Mouse (Mus musculus) CH12.LX (cell line): ENCODE measurements around the gene Irx2. TPM values are rescaled to one million over a fixed set of nuclear protein-coding genes. Genes with fewer than 3 reads are reported as not detected.

Source experiments
- DNase-seq: peaks from one replicate; pipeline ENCODE4 v3.0.0-alpha.2; 2013; ENCODE audit errors: extremely low read depth
- H3K27ac ChIP-seq: 2 replicates; pipeline ENCODE4 v1.5.1; 2012; ENCODE audit warnings: low read depth, mild to moderate bottlenecking, control low read depth, moderate library complexity; ENCODE audit not compliant: insufficient read depth
- H3K27me3 ChIP-seq: replicated peaks from 2 replicates; pipeline ENCODE3; 2012; ENCODE audit warnings: inconsistent platforms
- H3K36me3 ChIP-seq, 2 experiments: replicated peaks in 1 of 2; 2 replicates each; pipeline versions ENCODE3 to v1.6.1; 2012; ENCODE audit warnings: inconsistent platforms in 1 of 2, low read length in 1 of 2, mild to moderate bottlenecking in 1 of 2, mixed read lengths in 1 of 2, moderate library complexity in 1 of 2; ENCODE audit not compliant: control insufficient read depth in 1 of 2, insufficient read depth in 1 of 2
- H3K4me1 ChIP-seq, 2 experiments: 2 replicates each; pipeline ENCODE4 v1.6.1; 2012; ENCODE audit warnings: inconsistent platforms in 1 of 2, moderate library complexity in 1 of 2; ENCODE audit not compliant: insufficient read depth in 2 of 2, control insufficient read depth in 1 of 2
- H3K4me2 ChIP-seq: 2 replicates; pipeline ENCODE4 v1.6.1; 2012; ENCODE audit warnings: low read depth, mild to moderate bottlenecking, control low read depth; ENCODE audit not compliant: poor library complexity, insufficient read depth, severe bottlenecking
- H3K4me3 ChIP-seq, 3 experiments: fragments of 150-350 bp in 1 of 3; sonication (generic) in 1 of 3; replicated peaks in 1 of 3; 2 replicates each; pipeline versions ENCODE3 to v1.5.1; 2011 to 2012; ENCODE audit warnings: low read depth in 2 of 3, low read length in 2 of 3, mild to moderate bottlenecking in 2 of 3, moderate library complexity in 2 of 3, control low read depth in 1 of 3, improper control_type of control experiment in 1 of 3, inconsistent platforms in 1 of 3, mixed read lengths in 1 of 3; ENCODE audit not compliant: poor library complexity in 1 of 3
- H3K79me2 ChIP-seq: replicated peaks from 2 replicates; pipeline ENCODE4 v1.6.1; 2012; ENCODE audit warnings: mild to moderate bottlenecking, moderate library complexity; ENCODE audit not compliant: control insufficient read depth, poor library complexity, insufficient read depth, severe bottlenecking; ENCODE audit errors: extremely low read depth
- H3K9ac ChIP-seq: 2 replicates; pipeline ENCODE4 v1.6.1; 2012; ENCODE audit warnings: low read depth, mild to moderate bottlenecking, control low read depth, moderate library complexity; ENCODE audit not compliant: insufficient read depth
- H3K9me3 ChIP-seq: replicated peaks from 2 replicates; pipeline ENCODE3; 2012; ENCODE audit warnings: low read length, inconsistent platforms, mixed read lengths
- BHLHE40 ChIP-seq: IDR thresholded peaks from 2 replicates; pipeline ENCODE4 v1.6.1; 2011; ENCODE audit warnings: mild to moderate bottlenecking, low read depth, low read length, improper control_type of control experiment
- EP300 ChIP-seq: IDR thresholded peaks from 2 replicates; pipeline ENCODE4 v1.6.1; 2011; ENCODE audit warnings: low read length, improper control_type of control experiment
- IRF4 ChIP-seq: IDR thresholded peaks from 2 replicates; pipeline ENCODE4 v1.6.1; 2014; ENCODE audit warnings: low read depth, mild to moderate bottlenecking, inconsistent platforms, low read length, improper control_type of control experiment
- JUND ChIP-seq: conservative IDR thresholded peaks from 2 replicates; pipeline ENCODE4 v1.6.1; 2011; ENCODE audit warnings: low read depth, low read length, improper control_type of control experiment
- NRF1 ChIP-seq: IDR thresholded peaks from 2 replicates; pipeline ENCODE4 v1.6.1; 2014; ENCODE audit warnings: low read depth, mild to moderate bottlenecking, inconsistent platforms, low read length, improper control_type of control experiment, moderate library complexity
- POLR2AphosphoS2 ChIP-seq: IDR thresholded peaks from 2 replicates; pipeline ENCODE4 v1.6.1; 2011; ENCODE audit warnings: low read depth, low read length, improper control_type of control experiment
- SIN3A ChIP-seq: IDR thresholded peaks from 2 replicates; pipeline ENCODE4 v1.6.1; 2012; ENCODE audit warnings: low read length, improper control_type of control experiment, inconsistent platforms
- SMC3 ChIP-seq: IDR thresholded peaks from 2 replicates; pipeline ENCODE4 v1.6.1; 2011; ENCODE audit warnings: low read depth, low read length, improper control_type of control experiment
- UBTF ChIP-seq: IDR thresholded peaks from 2 replicates; pipeline ENCODE4 v1.6.1; 2012; ENCODE audit warnings: low read depth, mild to moderate bottlenecking, inconsistent platforms, low read length, improper control_type of control experiment, moderate library complexity
- USF2 ChIP-seq: conservative IDR thresholded peaks from 2 replicates; pipeline ENCODE4 v1.6.1; 2011; ENCODE audit warnings: low read depth, low read length, improper control_type of control experiment
- ZMIZ1 ChIP-seq: IDR thresholded peaks from 2 replicates; pipeline ENCODE4 v1.6.1; 2012; ENCODE audit warnings: low read depth, mild to moderate bottlenecking, inconsistent platforms, low read length, improper control_type of control experiment
- ZNF384 ChIP-seq: IDR thresholded peaks from 2 replicates; pipeline ENCODE4 v1.6.1; 2012; ENCODE audit warnings: low read depth, low read length, improper control_type of control experiment, inconsistent platforms
- dilution Hi-C: fragments of 300-500 bp; cut with MboI; formaldehyde crosslinking; loops from 2 replicates; pipeline ENCODE4 v1.14.3; 2020; ENCODE audit warnings: low sequenced_read_pairs; ENCODE audit not compliant: extremely low pct_unique_long_range_greater_than_20kb, extremely low pct_ligation_motif_present
- in situ Hi-C: fragments of 300-500 bp; cut with MboI; formaldehyde crosslinking; loops from 3 replicates; pipeline ENCODE4 v1.14.3; 2019; ENCODE audit warnings: low sequenced_read_pairs, low pct_ligation_motif_present, low pct_unique_long_range_greater_than_20kb, mixed read lengths
- polyA plus RNA-seq: library from polyadenylated mRNA; unstranded; fragments of >175 nt; gene quantifications from 2 replicates; pipeline ENCODE4 v1.2.1, GENCODE M21; 2012; ENCODE audit warnings: low read depth; ENCODE audit not compliant: insufficient read length
- total RNA-seq, 2 experiments: library from RNA; depleted of rRNA; stranded (reverse); fragments of 300-350 nt in 1 of 2; fragments of >200 nt in 1 of 2; gene quantifications; 2 replicates each; pipeline ENCODE4 v1.2.3; 2012 to 2014

Gene Irx2
- total and polyA plus RNA-seq, 3 experiments: not detected

GRCm38 (mm10) chr13:72631373-72632021, 2.9 kb downstream of the Irx2 start:
- H3K27me3 ChIP-seq: no peaks in the 10 kb centered on the region
- in situ Hi-C loops: no loop called here
- no peak overlapping the region for H3K9ac ChIP-seq
- no peak for DNase-seq
- no peaks in the 10 kb centered on the region for H3K4me1 ChIP-seq
- no peak for TF ChIP-seq ZMIZ1
- no peak for TF ChIP-seq UBTF
- no peak for TF ChIP-seq USF2
- TF ChIP-seq EP300: no peak
- TF ChIP-seq POLR2AphosphoS2: no peak
- no peaks in the 10 kb centered on the region for H3K79me2 ChIP-seq
- peaks cover 82% of the 10 kb centered on the region for H3K9me3 ChIP-seq
- no peak overlapping the region for H3K4me2 ChIP-seq
- no peaks in the 10 kb centered on the region for H3K36me3 ChIP-seq
- H3K27ac ChIP-seq: no peak overlapping the region
- H3K4me3 ChIP-seq: no peak overlapping the region
- dilution Hi-C loops: no loop called here

DNA sequence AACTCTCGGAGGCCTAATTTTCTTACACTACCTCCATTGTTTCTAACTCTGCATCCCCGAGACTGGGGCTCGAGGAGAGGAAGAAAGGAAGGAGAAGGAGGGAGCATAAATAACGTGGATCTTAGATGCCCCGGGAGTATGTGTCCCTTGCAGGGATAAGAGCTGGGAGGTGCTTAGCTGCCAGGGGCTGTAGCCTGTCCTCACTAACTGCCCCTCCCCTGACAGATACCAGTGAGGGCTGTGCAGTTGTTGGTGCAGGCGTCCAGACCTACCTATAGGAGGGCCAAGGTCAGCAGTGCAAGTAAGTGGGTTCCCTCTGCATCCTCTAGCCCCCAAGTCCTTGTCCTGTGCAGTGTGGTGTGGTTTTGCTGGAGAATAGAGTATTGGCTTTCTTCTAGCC, 3.7 kb downstream of the Irx2 start:
- in situ Hi-C loops: no loop called here
- TF ChIP-seq BHLHE40 (no peak), ZNF384 (no peak), SIN3A (no peak), IRF4 (no peak), SMC3 (no peak)
- TF ChIP-seq, all 38 proteins: peak for 0
- dilution Hi-C loops: no loop called here

GRCm38 (mm10) chr13:72633097-72633496, 4.5 kb downstream of the Irx2 start:
- Histone ChIP-seq H3K27ac (no peak overlapping the region), H3K36me3 (no peaks in the 10 kb centered on the region), H3K4me1 (no peaks in the 10 kb centered on the region), H3K4me3 (no peak overlapping the region), H3K4me2 (no peak overlapping the region), H3K9ac (no peak overlapping the region), H3K27me3 (no peaks in the 10 kb centered on the region), H3K79me2 (no peaks in the 10 kb centered on the region), H3K9me3 (peaks cover 81% of the 10 kb centered on the region)
- no peak for DNase-seq
- dilution Hi-C loops: no loop called here
- TF ChIP-seq JUND (no peak), EP300 (no peak), NRF1 (no peak)
- in situ Hi-C loops: no loop called here

More for the DNA sequence above, 3.7 kb downstream of the Irx2 start:
- peaks cover 83% of the 10 kb centered on the region for H3K9me3 ChIP-seq
- no peak overlapping the region for H3K4me2 ChIP-seq
- no peak overlapping the region for H3K27ac ChIP-seq
- no peaks in the 10 kb centered on the region for H3K27me3 ChIP-seq
- no peaks in the 10 kb centered on the region for H3K4me1 ChIP-seq
- no peak overlapping the region for H3K4me3 ChIP-seq
- no peak overlapping the region for H3K9ac ChIP-seq
- DNase-seq: no peak
- no peaks in the 10 kb centered on the region for H3K79me2 ChIP-seq
- H3K36me3 ChIP-seq: no peaks in the 10 kb centered on the region
